Mouse (Mus musculus) liver, embryonic 16.5 days (tissue): Measurements from ENCODE around the gene Dync2h1. TPM values are rescaled to one million over a fixed set of nuclear protein-coding genes. Genes with fewer than 3 reads are reported as not detected.
"Not testable (repeated sequence)": the region's sequence is repeated elsewhere in the genome, so short reads cannot be mapped to it uniquely, and the experiment has no call there.

ENCODE experiments used
- ATAC-seq: fragments of 200-750 bp; cut with Nextera tagmentation; 2 replicates; pipeline ENCODE4 v1.8.0; 2017; ENCODE audit warnings: low read depth, mild to moderate bottlenecking, moderate number of reproducible peaks, moderate library complexity
- H3K27ac ChIP-seq: fragments of 300-500 bp; sonication (generic); 2 replicates; pipeline ENCODE4 v1.5.1; 2014; ENCODE audit warnings: mild to moderate bottlenecking, low read length
- H3K27me3 ChIP-seq: fragments of 300-500 bp; sonication (generic); 2 replicates; pipeline ENCODE4 v1.6.1; 2014; ENCODE audit warnings: low read depth, low read length, mixed read lengths; ENCODE audit not compliant: control insufficient read depth, insufficient read depth
- H3K36me3 ChIP-seq: fragments of 300-500 bp; sonication (generic); 2 replicates; pipeline ENCODE4 v1.6.1; 2014; ENCODE audit warnings: mild to moderate bottlenecking; ENCODE audit not compliant: control insufficient read depth, insufficient read depth
- H3K4me1 ChIP-seq: fragments of 300-500 bp; sonication (generic); 2 replicates; pipeline ENCODE4 v1.6.1; 2014; ENCODE audit warnings: low read depth, low read length, mixed read lengths; ENCODE audit not compliant: control insufficient read depth
- H3K4me2 ChIP-seq: fragments of 300-500 bp; sonication (generic); 2 replicates; pipeline ENCODE4 v1.6.1; 2014; ENCODE audit warnings: low read depth, low read length, mixed read lengths
- H3K4me3 ChIP-seq: fragments of 300-500 bp; sonication (generic); 2 replicates; pipeline ENCODE4 v1.5.1; 2014; ENCODE audit warnings: low read depth, mild to moderate bottlenecking, low read length
- H3K9ac ChIP-seq: fragments of 300-500 bp; sonication (generic); 2 replicates; pipeline ENCODE4 v1.6.1; 2014; ENCODE audit warnings: low read depth, low read length
- H3K9me3 ChIP-seq: fragments of 300-500 bp; sonication (generic); replicated peaks from 2 replicates; pipeline ENCODE4 v1.6.1; 2016; ENCODE audit warnings: low read length; ENCODE audit not compliant: control insufficient read depth
- WGBS: fragments of 180-500 bp; shearing (Covaris S2); extraction: QIAGEN DNeasy Blood & Tissue Kit; methylation state at CpG from one replicate; pipeline ENCODE4 v1.1.7; 2014; ENCODE audit not compliant: insufficient replicate concordance; 5-methylcytosine and 5-hydroxymethylcytosine counted together
- polyA plus RNA-seq: library from polyadenylated mRNA; unstranded; fragments of >200 nt; fragmentation: Nextera tagmentation; extraction: Ambion mirVana; gene quantifications from 2 replicates; pipeline ENCODE4 v1.2.1, GENCODE M21; 2015

Gene Dync2h1
- 1.3 and 1.8 TPM in 2 replicates for polyA plus RNA-seq

DNA sequence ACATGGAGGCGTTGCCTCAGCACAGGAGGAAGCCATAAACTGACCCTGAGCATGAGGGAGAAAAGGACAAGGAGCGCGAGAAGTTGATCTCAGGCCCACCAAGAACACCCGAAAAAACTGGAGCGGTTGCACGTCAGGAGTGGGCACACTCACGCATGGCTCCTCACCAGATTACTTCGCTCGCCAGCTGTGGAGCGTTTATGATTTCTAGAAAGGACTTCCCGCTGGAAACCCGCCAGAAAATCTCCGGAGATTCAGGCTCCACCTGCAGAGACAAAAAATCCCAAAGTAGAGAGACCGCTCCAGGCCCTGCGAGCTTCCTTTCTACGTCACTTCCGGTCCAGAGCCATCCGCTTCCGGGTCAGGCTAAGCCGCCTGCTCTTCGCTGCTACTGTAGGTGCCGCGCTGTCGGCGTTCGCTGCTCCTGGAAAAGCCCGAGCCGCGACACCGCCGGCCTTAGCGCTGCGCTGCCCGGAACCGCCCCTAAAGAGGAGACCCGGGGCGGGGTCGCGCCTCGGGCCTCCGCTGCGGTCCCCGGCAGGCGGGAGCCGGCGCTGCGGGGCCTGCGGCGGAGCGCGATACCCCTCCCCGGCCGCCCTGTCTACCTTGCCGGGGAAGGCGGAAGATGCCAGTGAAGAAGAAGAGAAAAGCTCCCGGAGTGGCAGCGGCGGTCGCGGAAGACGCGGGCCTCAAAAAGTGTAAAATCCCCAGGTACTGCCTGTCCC, at the start of gene Dync2h1, which contains the start of gene Dcun1d5:
Dync2h1 (minus strand) TSS at position 275 of the 725 bp plus-strand sequence.
Dcun1d5 (plus strand) TSS at position 349 of the 725 bp plus-strand sequence.
- Histone ChIP-seq H3K9ac (peak within 1 kb of the TSS; percentile 93), H3K9me3 (no peaks in the 10 kb centered on the region)
- under 1% methylated on average over 62 of the region's 62 CpGs for WGBS

DNA sequence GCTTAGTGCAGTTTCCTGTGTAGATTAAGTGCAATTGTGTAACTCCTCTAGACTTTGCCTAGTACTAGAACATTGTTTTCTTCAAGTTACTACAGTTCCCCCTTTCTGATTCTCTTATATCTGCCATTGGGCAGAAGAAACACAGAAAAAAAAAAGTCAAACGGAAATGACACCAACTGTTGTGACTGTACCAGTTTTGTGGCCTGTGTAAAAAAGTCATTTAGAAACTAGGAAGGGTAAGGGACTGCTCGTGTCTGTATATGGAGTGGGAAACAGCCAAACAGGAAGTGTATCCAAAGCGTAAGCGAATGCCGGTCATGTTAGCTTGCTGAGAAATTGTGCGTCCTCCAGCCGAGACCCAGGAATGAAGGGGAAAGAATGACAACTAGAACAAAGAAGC, 37.2 kb upstream of the Dync2h1 start:
- H3K9me3 ChIP-seq = no peaks in the 10 kb centered on the region
- H3K4me1 ChIP-seq = no peaks in the 10 kb centered on the region
- 64% methylated on average over 7 of the region's 7 CpGs for WGBS
- no peak overlapping the region for H3K4me2 ChIP-seq
- no peak overlapping the region for H3K27ac ChIP-seq
- no peak overlapping the region for H3K4me3 ChIP-seq
- no peak overlapping the region for H3K9ac ChIP-seq
- H3K27me3 ChIP-seq = no peaks in the 10 kb centered on the region
- no peaks in the 10 kb centered on the region for H3K36me3 ChIP-seq
- peak; percentile 35; the same call in 1 of the 2 replicates for ATAC-seq

More for the DNA sequence above, at the start of gene Dync2h1, which contains the start of gene Dcun1d5:
- Histone ChIP-seq H3K27ac (peak within 1 kb of the TSS; percentile 95), H3K27me3 (no peaks in the 10 kb centered on the region), H3K4me1 (peaks cover 10% of the 10 kb centered on the region), H3K36me3 (no peaks in the 10 kb centered on the region; the same call in 1 of the 2 replicates), H3K4me2 (peak within 1 kb of the TSS; percentile 68), H3K4me3 (peak within 1 kb of the TSS; percentile 98)
- ATAC-seq = peak; percentile 98

DNA sequence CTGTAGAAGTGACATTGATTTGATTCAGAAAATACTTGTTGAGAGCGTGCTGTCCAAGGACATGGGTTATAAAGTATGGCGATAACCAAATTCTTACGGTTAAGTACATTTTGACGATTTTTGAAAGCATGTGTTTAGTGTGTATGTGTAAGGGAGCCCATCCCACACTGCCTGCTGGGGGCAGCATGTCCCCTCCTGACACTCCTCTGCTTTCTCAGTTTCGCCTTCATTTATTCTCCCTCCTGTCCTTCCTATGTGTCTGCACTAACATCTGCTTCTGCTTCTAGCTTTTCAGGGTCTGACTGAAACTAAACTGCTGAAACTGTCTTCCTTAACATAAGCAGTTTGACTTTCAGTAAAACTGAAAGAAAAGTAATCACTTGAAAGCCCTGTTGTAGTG, 36.8 kb upstream of the Dync2h1 start:
- 76% methylated on average over 5 of the region's 5 CpGs for WGBS
- Histone ChIP-seq H3K9me3 (no peaks in the 10 kb centered on the region), H3K4me1 (no peaks in the 10 kb centered on the region), H3K27ac (no peak overlapping the region; the same call in 1 of the 2 replicates), H3K9ac (no peak overlapping the region), H3K27me3 (no peaks in the 10 kb centered on the region), H3K4me3 (no peak overlapping the region), H3K36me3 (no peaks in the 10 kb centered on the region), H3K4me2 (no peak overlapping the region)
- no peak for ATAC-seq

DNA sequence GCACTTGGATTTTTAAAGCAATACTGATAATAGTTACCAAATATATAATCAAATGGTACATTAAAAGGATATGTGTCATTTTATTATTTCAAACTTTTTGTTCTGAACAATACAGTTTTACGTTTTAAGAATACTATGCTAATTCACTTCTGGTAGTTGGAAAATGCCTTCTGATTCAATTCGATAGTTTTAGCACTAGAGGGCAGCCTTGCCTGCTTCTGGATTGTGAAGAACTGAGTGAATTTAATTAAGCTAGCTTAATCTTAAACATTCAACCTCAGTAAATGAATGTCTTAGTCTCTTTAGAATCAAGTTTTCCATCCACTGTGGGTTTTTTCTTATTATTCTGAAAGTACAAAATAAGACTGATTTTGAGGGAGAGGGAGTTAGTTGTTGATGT, 32.0 kb upstream of the Dync2h1 start:
- Histone ChIP-seq H3K27me3 (no peaks in the 10 kb centered on the region), H3K4me1 (no peaks in the 10 kb centered on the region), H3K36me3 (no peaks in the 10 kb centered on the region), H3K4me3 (no peak overlapping the region), H3K4me2 (no peak overlapping the region), H3K9ac (no peak overlapping the region), H3K9me3 (no peaks in the 10 kb centered on the region), H3K27ac (no peak overlapping the region)
- 39% methylated on average over 2 of the region's 2 CpGs for WGBS
- no peak for ATAC-seq

DNA sequence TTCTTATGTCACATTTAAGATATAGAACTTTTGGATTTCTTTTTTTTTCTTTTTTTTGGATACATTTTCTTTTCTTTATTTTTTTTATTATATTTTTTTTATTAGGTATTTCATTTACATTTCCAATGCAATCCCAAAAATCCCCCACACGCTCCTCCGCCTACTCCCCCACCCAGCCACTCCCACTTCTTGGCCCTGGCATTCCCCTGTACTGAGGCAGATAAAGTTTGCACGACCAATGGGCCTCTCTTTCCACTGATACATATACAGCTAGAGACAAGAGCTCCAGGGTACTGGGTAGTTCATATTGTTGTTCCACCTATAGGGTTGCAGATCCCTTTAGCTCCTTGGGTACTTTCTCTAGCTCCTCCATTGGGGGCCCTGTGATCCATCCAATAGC, 6.4 kb upstream of the Dync2h1 start:
- not testable (repeated sequence) for H3K4me2 ChIP-seq, H3K9ac ChIP-seq, H3K9me3 ChIP-seq, H3K4me1 ChIP-seq, H3K36me3 ChIP-seq, H3K27ac ChIP-seq, H3K27me3 ChIP-seq, H3K4me3 ChIP-seq
- ATAC-seq = peak; percentile 86
- WGBS = 39% methylated on average over 3 of the region's 3 CpGs

DNA sequence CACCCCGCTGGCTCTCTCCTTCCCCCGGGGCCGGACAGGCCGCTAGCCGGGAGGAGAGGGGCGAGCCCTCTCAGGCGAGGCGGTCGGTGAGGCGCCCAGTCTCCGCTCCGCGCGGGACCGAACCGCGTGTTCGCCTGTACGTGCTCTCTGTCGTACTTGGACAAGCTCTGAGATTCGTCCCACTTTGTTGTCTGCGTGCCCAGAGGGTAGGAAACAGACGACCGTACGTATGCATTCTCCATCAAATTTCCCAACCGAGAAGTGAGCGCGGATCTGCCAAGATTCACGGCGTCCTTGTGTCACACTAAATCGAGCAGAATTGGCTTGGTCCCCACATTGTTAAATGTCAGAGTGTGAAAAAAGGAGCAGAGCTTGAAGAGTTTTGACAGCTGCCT, 648 bp upstream of the Dync2h1 start:
- Histone ChIP-seq H3K4me3 (peak overlapping the region; percentile 98), H3K27me3 (no peaks in the 10 kb centered on the region), H3K4me1 (peaks cover 10% of the 10 kb centered on the region), H3K27ac (peak overlapping the region; percentile 95), H3K36me3 (no peaks in the 10 kb centered on the region; the same call in none of the 2 replicates), H3K4me2 (peak overlapping the region; percentile 68), H3K9ac (peak overlapping the region; percentile 93), H3K9me3 (no peaks in the 10 kb centered on the region)
- peak; percentile 75 for ATAC-seq
- WGBS = under 1% methylated on average over 29 of the region's 31 CpGs

DNA sequence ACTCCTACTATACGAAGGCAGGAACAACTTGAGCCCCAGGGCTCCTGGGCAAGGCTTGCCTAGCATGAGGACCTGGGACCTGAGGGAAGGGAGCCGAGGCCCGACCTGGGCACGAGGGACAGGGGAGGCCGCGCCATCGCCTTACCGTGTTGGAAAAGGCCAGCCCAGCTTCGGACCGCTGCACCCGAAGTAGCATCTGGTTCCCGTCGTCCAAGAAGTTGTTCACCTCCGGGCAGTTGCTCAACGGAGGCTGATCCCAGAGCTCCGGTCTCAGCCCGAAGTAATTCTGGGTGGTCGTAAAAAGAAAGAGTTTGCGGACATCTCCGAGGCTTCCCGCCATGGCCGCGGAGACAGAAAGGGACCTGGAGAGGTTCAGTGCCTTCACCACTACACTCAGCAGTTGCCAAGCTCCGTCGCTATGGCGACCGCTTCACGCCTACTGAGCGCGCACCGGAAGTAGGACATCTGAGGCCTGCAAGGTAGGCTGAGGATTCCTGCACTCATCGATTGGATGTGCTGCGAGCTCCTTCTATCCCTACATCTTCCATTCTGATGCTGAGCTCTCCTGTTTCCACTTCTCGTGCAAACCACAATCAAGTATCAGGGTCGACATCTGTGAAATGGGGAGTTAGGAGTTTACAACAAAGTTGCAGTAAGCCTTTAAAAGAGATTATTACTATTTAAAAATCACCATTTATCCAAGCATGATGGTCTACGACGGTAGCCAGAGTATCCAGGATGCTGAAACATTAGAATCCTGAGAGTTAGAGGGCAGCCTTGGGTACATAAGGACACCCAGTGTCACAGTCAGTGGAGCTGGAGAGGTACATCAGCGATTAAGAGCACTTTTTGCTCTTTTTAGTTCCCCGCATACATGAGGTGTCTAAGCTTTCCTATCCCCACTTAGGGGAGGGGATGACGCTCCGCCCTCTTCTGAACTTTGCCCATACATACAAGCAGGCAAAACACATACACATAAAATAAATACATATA, 7.3 kb downstream of the Dync2h1 start:
- H3K9ac ChIP-seq = peak overlapping the region; percentile 10; the same call in 1 of the 2 replicates
- no peaks in the 10 kb centered on the region for H3K27me3 ChIP-seq
- H3K36me3 ChIP-seq = no peaks in the 10 kb centered on the region; the same call in 1 of the 2 replicates
- WGBS = 11% methylated on average over 41 of the region's 41 CpGs
- H3K9me3 ChIP-seq = no peaks in the 10 kb centered on the region
- peaks cover 9% of the 10 kb centered on the region for H3K4me1 ChIP-seq
- no peak overlapping the region for H3K27ac ChIP-seq
- peak; percentile 94 for ATAC-seq
- peak overlapping the region; percentile 57 for H3K4me3 ChIP-seq
- peak overlapping the region; percentile 75 for H3K4me2 ChIP-seq

DNA sequence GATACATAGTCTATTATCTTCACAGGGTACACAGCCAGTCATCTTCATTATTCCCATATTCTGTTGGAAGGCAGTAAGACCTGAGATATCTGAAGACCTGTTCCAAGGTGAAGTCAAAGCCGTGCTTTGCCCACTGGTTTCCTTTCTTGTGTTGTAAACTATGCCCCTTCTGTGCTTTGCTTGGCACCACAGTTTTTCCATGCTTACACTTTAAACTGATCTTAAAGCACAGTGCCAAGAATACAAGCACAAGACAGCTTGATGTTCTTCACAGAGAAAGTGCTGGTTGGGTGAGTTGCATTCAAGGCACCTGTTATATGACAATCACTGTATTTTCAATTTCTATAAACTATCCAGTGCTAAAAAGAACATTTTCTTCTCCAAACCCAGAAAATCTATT, 10.5 kb downstream of the Dync2h1 start:
- no peaks in the 10 kb centered on the region for H3K9me3 ChIP-seq
- no peak overlapping the region for H3K27ac ChIP-seq
- no peaks in the 10 kb centered on the region for H3K27me3 ChIP-seq
- 74% methylated on average over 1 of the region's 1 CpGs for WGBS
- no peaks in the 10 kb centered on the region for H3K36me3 ChIP-seq
- no peak overlapping the region for H3K4me2 ChIP-seq
- no peak overlapping the region for H3K4me3 ChIP-seq
- no peak overlapping the region for H3K9ac ChIP-seq
- no peak for ATAC-seq
- peaks cover 9% of the 10 kb centered on the region for H3K4me1 ChIP-seq
